Mouse (Mus musculus): ENCODE results near the gene Ptpn23. TPM values are rescaled to one million over a fixed set of nuclear protein-coding genes. Genes with fewer than 3 reads are reported as not detected.
"Not testable (repeated sequence)": the region's sequence is repeated elsewhere in the genome, so short reads cannot be mapped to it uniquely, and the experiment has no call there.

Ptpn23 gene
- polyA plus RNA-seq, 1 experiment from 2014 or later: 19.3 TPM

DNA sequence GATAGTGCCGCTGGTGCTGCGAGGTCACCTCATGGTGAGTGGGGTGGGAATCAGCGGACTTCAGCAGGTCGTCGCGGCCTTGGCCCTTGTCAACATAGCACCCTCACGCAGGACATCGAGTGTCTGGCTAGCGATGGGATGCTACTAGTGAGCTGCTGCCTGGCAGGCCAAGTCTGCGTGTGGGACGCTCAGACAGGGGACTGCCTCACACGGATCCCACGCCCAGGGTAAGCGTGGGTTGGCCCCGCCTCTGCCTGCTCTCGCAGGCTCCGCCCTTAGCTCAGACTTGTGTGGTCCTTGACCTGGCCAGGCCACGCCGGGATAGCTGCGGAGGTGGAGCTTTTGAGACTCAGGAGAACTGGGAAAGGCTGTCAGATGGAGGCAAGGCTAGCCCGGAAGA lies 27.4 kb downstream of the Ptpn23 start:
- no peaks in the 10 kb centered on the region for H3K9me3 ChIP-seq
- no peak overlapping the region for H3K27ac ChIP-seq
- no peak for ATAC-seq (ENCODE audit: insufficient number of reproducible peaks, insufficient read depth, low FRiP score, low TSS enrichment)
- peaks cover 83% of the 10 kb centered on the region for H3K36me3 ChIP-seq
- H3K4me3 ChIP-seq: no peak overlapping the region
- no peaks in the 10 kb centered on the region for H3K27me3 ChIP-seq
- WGBS: 42% methylated on average over 21 of the region's 21 CpGs
- no peaks in the 10 kb centered on the region for H3K4me1 ChIP-seq
- no peak overlapping the region for H3K9ac ChIP-seq
- H3K4me2 ChIP-seq (replicated peaks): no peak overlapping the region

DNA sequence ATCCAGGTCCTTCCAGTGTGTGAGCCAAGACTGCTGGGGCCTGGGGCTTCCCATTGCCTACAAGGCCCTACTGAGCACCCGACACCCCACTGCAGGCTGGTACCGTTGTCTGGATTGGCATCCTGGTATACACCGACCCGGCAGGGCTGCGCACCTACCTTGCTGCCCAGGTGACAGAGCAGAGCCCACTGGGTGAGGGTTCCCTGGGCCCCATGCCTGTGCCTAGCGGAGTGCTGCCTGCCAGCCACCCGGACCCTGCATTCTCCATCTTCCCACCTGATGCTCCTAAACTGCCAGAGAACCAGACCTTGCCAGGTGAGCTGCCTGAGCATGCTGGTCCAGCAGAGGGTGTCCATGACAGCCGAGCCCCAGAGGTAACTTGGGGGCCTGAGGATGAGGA lies 28.7 kb downstream of the Ptpn23 start:
- Histone ChIP-seq H3K27me3 (no peaks in the 10 kb centered on the region), H3K27ac (no peak overlapping the region), H3K9ac (no peak overlapping the region), H3K4me3 (no peak overlapping the region), H3K4me2 (replicated peaks) (no peak overlapping the region), H3K4me1 (no peaks in the 10 kb centered on the region), H3K36me3 (peaks cover 75% of the 10 kb centered on the region), H3K9me3 (no peaks in the 10 kb centered on the region)
- 88% methylated on average over 8 of the region's 8 CpGs for whole genome bisulfite sequencing
- ATAC-seq (ENCODE audit: insufficient number of reproducible peaks, insufficient read depth, low FRiP score, low TSS enrichment): no peak

DNA sequence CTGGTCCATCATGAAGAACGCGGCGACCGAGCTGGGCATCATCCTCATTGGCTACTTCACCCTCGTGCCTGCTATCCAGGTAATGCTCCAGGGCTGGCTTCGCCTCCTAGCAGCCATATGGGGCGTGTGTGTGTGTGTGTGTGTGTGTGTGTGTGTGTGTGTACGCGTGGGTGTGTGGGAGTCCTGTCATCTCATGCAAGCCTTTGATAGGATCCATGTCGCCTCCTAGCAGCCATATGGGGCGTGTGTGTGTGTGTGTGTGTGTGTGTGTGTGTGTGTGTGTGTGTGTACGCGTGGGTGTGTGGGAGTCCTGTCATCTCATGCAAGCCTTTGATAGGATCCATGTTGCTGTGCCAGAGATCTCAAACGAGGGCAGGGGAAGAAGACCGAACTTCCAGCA lies 30.4 kb downstream of the Ptpn23 start:
- not testable (repeated sequence) for H3K4me2 ChIP-seq (replicated peaks); ATAC-seq (ENCODE audit: insufficient number of reproducible peaks, insufficient read depth, low FRiP score, low TSS enrichment); H3K9me3 ChIP-seq; H3K9ac ChIP-seq; H3K27ac ChIP-seq; H3K4me1 ChIP-seq; H3K4me3 ChIP-seq; H3K27me3 ChIP-seq
- WGBS: 88% methylated on average over 11 of the region's 15 CpGs
- H3K36me3 ChIP-seq: peaks cover 74% of the 10 kb centered on the region

DNA sequence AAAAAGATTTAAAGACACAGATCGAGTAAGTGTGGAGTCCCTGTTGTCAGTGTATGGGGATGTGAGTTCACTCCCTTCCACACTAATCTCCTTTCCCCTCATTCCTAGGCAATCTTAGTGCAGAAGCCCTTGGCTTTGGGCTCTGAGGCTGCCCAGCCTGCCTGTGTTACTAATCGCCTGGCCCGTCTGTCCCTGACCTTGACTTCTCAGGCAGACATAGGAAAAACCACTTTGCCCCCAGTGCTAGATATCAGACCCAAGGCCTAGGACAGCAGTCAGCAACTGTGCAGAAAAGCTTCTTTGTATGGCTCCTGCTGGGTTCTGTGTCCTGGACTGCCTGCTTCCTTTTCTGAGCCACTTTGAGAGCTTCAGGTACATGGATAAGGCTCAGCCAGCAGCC lies 32.3 kb downstream of the Ptpn23 start:
- H3K4me2 ChIP-seq (replicated peaks): no peak overlapping the region
- peaks cover 64% of the 10 kb centered on the region for H3K36me3 ChIP-seq
- no peaks in the 10 kb centered on the region for H3K27me3 ChIP-seq
- no peaks in the 10 kb centered on the region for H3K9me3 ChIP-seq
- no peak for ATAC-seq (ENCODE audit: insufficient number of reproducible peaks, insufficient read depth, low FRiP score, low TSS enrichment)
- 90% methylated on average over 3 of the region's 3 CpGs for WGBS
- H3K4me3 ChIP-seq: no peak overlapping the region
- H3K4me1 ChIP-seq: no peaks in the 10 kb centered on the region
- H3K9ac ChIP-seq: no peak overlapping the region
- H3K27ac ChIP-seq: no peak overlapping the region

DNA sequence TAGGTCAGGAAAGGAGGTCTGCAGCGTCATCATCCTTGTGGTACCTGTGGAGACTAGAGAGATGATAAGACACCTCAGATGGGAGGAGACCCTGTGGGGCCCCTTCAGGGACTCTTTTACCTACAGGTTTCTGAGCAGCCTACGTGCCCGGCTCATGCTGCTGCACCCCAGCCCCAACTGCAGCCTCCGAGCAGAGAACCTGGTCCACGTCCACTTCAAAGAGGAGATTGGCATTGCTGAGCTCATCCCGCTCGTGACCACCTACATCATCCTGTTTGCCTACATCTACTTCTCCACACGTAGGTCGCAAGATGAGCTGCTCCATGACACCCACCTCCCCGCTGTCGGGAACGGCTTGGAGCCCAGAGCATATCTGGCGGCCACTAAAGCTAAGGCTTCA lies 34.1 kb downstream of the Ptpn23 start:
- 92% methylated on average over 13 of the region's 13 CpGs for WGBS
- no peak for ATAC-seq (ENCODE audit: insufficient number of reproducible peaks, insufficient read depth, low FRiP score, low TSS enrichment)
- no peak overlapping the region for H3K4me2 ChIP-seq (replicated peaks)
- H3K27ac ChIP-seq: no peak overlapping the region
- no peak overlapping the region for H3K4me3 ChIP-seq
- H3K4me1 ChIP-seq: no peaks in the 10 kb centered on the region
- H3K9ac ChIP-seq: no peak overlapping the region
- H3K27me3 ChIP-seq: no peaks in the 10 kb centered on the region
- H3K9me3 ChIP-seq: no peaks in the 10 kb centered on the region
- H3K36me3 ChIP-seq: peaks cover 54% of the 10 kb centered on the region

DNA sequence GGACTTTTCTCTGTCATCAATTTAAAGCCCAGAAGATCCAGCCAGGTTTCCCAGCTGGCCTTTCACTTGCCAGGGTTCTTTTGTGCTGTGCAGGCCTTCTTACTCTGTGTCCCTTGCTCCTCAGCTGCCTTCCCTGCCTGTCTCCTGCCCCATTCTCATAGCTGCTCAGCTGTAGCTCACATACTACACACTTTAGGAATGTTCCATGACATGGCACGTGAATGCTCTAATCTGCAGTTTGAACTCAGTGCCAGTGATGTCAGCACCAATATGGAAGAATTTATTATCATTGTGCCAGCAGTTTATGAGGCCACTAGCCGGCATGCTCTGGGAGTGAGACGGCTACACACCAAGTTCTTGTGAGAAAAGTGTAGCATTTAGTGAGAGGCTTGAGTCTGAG lies 38.2 kb downstream of the Ptpn23 start:
- H3K36me3 ChIP-seq: peaks cover 44% of the 10 kb centered on the region
- 92% methylated on average over 3 of the region's 3 CpGs for WGBS
- ATAC-seq (ENCODE audit: insufficient number of reproducible peaks, insufficient read depth, low FRiP score, low TSS enrichment): no peak

DNA sequence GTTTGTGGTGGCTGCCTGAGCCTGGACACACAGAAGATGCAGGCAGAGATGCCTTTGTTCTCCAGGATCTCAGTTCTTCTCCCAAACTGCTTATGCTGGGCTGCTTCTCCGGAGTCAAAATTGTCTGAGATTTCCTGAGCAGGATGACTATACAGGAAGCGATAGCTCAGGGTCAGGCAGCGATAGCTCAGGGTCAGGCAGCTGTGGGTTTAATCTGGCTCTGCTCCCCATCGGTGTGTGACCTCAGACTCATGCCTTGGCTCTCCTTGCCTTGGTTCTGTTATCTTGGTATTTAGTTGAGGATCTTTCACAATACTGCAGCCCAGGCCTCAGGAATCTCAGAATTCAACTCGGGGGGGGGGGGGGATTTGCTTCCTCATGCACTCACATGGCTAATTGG lies 41.3 kb downstream of the Ptpn23 start:
- WGBS: 39% methylated on average over 5 of the region's 5 CpGs
- Histone ChIP-seq H3K27ac (peak overlapping the region; percentile 36; the same call in 1 of the 2 replicates), H3K9me3 (no peaks in the 10 kb centered on the region), H3K27me3 (no peaks in the 10 kb centered on the region), H3K4me3 (no peak overlapping the region), H3K4me2 (replicated peaks) (no peak overlapping the region), H3K4me1 (peaks cover 5% of the 10 kb centered on the region; the same call in 1 of the 2 replicates), H3K36me3 (peaks cover 32% of the 10 kb centered on the region), H3K9ac (no peak overlapping the region; the same call in 1 of the 2 replicates)
- no peak; the same call in 1 of the 2 replicates for ATAC-seq (ENCODE audit: insufficient number of reproducible peaks, insufficient read depth, low FRiP score, low TSS enrichment)

More for the DNA sequence above, 38.2 kb downstream of the Ptpn23 start:
- Histone ChIP-seq H3K27me3 (no peaks in the 10 kb centered on the region), H3K4me3 (no peak overlapping the region), H3K9ac (no peak overlapping the region), H3K27ac (no peak overlapping the region), H3K9me3 (no peaks in the 10 kb centered on the region), H3K4me1 (peaks cover 5% of the 10 kb centered on the region; the same call in 1 of the 2 replicates), H3K4me2 (replicated peaks) (no peak overlapping the region)

DNA sequence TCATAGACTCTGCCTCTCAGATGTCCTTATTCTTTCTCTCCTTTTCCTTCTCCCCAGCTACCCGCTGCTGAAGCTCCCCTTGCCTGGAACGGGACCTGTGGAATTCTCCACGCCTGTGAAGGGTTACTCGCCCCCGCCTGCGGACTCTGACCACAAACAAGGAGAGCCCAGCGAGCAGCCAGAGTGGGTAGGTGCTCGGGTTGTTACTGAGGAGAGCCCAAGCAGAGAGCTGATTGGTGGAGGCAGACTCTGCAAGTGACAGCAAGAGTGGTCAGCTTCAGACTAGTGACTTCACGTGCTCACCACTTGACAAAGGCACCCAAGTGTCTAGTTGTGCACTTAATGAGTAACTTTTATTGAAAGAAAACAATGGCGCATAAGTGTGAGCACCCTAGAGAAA lies 45.7 kb downstream of the Ptpn23 start:
- WGBS: 80% methylated on average over 10 of the region's 10 CpGs
- no peak overlapping the region for H3K4me2 ChIP-seq (replicated peaks)
- peaks cover 5% of the 10 kb centered on the region; the same call in 1 of the 2 replicates for H3K4me1 ChIP-seq
- no peak overlapping the region for H3K9ac ChIP-seq
- H3K36me3 ChIP-seq: peaks cover 24% of the 10 kb centered on the region
- ATAC-seq (ENCODE audit: insufficient number of reproducible peaks, insufficient read depth, low FRiP score, low TSS enrichment): no peak
- H3K27ac ChIP-seq: no peak overlapping the region
- no peaks in the 10 kb centered on the region for H3K27me3 ChIP-seq
- H3K9me3 ChIP-seq: no peaks in the 10 kb centered on the region
- no peak overlapping the region for H3K4me3 ChIP-seq

DNA sequence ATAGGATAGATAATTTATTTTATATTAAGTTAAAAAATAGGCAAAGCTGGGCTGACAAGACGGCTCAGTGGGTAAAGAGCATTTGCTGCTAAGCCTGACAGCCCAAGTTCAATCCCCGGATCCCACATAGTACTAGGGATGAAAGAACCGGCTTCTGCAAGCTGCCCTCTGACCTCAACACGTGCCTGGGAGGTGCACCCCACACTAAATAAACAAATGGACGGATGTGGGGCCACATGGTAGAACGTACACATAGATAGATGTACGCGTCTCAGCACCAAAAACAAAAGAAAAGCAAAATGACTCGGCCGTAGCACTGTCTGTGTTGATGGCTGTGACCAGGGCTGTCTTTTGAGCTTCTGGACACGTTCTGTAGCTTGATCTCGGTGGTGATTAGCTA lies 46.7 kb downstream of the Ptpn23 start:
- Histone ChIP-seq H3K36me3 (peaks cover 24% of the 10 kb centered on the region), H3K27me3 (no peaks in the 10 kb centered on the region), H3K27ac (no peak overlapping the region), H3K9me3 (no peaks in the 10 kb centered on the region), H3K4me3 (no peak overlapping the region), H3K4me1 (no peaks in the 10 kb centered on the region), H3K4me2 (replicated peaks) (no peak overlapping the region), H3K9ac (no peak overlapping the region)
- ATAC-seq (ENCODE audit: insufficient number of reproducible peaks, insufficient read depth, low FRiP score, low TSS enrichment): no peak
- WGBS: 66% methylated on average over 12 of the region's 12 CpGs

DNA sequence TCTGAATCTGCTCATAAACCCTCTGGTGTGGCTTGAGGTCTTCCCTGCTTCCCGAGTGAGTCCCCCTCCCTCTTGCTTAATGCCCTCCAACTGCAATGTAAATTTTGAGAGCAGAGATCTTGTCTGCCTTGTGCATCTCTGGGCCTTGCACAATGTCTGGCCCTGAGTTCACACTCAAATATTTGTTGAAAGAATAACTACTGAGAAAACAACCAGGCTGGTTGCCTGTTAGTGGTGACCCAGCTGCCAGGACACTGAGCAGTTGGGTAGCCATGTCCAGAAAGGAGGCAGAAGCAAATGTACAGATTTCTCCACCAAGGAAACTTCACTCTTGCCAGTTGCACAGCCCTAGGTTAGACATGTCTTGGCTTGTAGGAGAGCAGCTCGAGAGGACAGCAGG lies 49.7 kb downstream of the Ptpn23 start:
- Histone ChIP-seq H3K9ac (no peak overlapping the region), H3K36me3 (peaks cover 17% of the 10 kb centered on the region; the same call in 1 of the 2 replicates), H3K9me3 (no peaks in the 10 kb centered on the region), H3K4me1 (no peaks in the 10 kb centered on the region), H3K4me3 (no peak overlapping the region), H3K27me3 (no peaks in the 10 kb centered on the region), H3K4me2 (replicated peaks) (no peak overlapping the region), H3K27ac (no peak overlapping the region)
- ATAC-seq (ENCODE audit: insufficient number of reproducible peaks, insufficient read depth, low FRiP score, low TSS enrichment): no peak
- whole genome bisulfite sequencing: 73% methylated on average over 2 of the region's 2 CpGs

DNA sequence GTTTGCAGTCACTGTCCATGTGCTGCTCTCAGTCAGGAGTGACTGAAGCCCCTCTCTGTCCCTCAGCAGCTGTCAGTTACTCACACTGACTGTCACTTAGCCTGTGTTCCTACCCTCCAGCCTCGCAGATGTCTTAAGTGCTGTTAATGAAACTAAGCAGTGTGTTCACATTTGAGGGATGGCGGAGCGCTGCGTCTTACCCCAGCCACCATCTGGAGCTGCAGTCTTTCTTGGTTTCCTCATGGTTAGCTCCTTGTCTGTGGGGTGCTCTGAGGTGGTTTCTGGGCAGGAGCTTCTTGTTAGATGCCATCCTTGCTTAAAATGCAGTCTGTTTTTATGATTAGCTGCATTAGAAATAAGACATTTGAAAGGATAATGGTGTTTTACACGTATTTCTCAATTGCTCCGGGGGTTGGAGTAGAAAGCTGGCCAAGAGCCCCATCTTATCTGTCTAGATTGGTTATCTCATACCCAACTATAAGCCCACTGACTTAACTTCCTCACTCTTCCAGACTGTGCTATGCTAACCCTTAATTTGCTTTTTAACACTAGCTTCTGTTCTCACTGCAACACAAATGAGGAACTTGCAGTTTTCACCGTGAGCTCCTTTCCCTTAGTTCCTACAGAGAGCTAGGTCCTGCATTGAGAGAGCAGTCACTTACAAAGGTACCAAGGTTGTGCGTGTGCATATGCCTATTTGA lies 55.9 kb downstream of the Ptpn23 start:
- peaks cover 3% of the 10 kb centered on the region; the same call in 1 of the 2 replicates for H3K4me1 ChIP-seq
- no peak overlapping the region for H3K4me2 ChIP-seq (replicated peaks)
- ATAC-seq (ENCODE audit: insufficient number of reproducible peaks, insufficient read depth, low FRiP score, low TSS enrichment): no peak
- no peaks in the 10 kb centered on the region for H3K27me3 ChIP-seq
- H3K9me3 ChIP-seq: no peaks in the 10 kb centered on the region
- H3K27ac ChIP-seq: no peak overlapping the region
- 0 out of 2 replicates have a peak, but pooled peaks cover 3% of the 10 kb centered on the region for H3K36me3 ChIP-seq
- H3K4me3 ChIP-seq: no peak overlapping the region
- 93% methylated on average over 8 of the region's 8 CpGs for WGBS
- H3K9ac ChIP-seq: no peak overlapping the region

DNA sequence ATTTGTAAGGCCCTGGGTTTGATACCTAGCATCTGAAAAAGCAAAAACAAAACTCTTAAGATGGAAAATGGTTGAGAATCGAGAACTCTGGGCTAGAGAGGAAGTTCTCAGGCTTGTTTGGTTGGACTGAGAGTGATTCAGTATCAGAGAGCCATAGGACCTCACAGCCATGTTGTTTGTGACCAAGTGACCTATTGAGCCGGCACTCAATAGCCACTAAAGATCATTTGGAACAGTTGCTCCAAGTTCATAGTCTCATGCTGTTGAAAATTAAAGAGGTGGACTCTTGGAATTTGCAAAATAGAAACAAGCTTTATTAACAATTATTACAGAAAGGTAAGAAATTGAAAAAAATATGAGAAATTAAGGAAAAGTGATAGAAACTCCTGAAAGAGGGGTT lies 56.7 kb downstream of the Ptpn23 start:
- 80% methylated on average over 2 of the region's 2 CpGs for WGBS
- no peak overlapping the region for H3K4me2 ChIP-seq (replicated peaks)
- ATAC-seq (ENCODE audit: insufficient number of reproducible peaks, insufficient read depth, low FRiP score, low TSS enrichment): no peak

More for the DNA sequence above, 56.7 kb downstream of the Ptpn23 start:
- Histone ChIP-seq H3K27ac (no peak overlapping the region), H3K4me3 (no peak overlapping the region), H3K36me3 (0 out of 2 replicates have a peak, but pooled peaks cover 3% of the 10 kb centered on the region), H3K9me3 (no peaks in the 10 kb centered on the region), H3K9ac (no peak overlapping the region), H3K4me1 (peaks cover 3% of the 10 kb centered on the region; the same call in 1 of the 2 replicates), H3K27me3 (no peaks in the 10 kb centered on the region)

Data from embryonic facial prominence, embryonic 12.5 days (tissue).